Mouse (Mus musculus): ENCODE results near the gene Gp1ba.

DNA sequence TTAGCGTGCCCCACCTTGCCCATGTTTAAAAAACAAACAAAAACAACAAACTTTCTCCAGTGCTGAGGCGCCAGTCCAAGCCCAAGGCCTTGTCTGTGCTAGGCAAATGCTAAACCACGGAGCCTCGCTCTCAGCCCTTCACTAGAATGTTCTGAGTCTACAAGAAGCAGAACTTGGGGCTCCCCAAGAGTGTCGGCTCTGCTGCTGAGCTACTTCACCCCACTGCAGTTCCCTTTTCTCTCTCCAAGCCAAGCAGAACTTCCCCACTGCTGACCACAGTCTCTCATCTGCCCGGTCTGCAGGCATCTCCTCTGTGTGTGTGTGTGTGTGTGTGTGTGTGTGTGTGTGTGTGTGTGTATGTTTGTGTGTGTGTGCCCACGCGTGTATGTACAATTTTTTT is 41.0 kb downstream of the Gp1ba start:
- no peak for TF ChIP-seq POLR2A (IDR thresholded peaks at IDR 0.05; ENCODE audit: control insufficient read depth, extremely low read depth, insufficient read depth, low read length, poor library complexity)
- TF ChIP-seq CTCF (IDR thresholded peaks at IDR 0.05; ENCODE audit: borderline replicate concordance, control insufficient read depth, extremely low read depth, insufficient read depth, low read length, poor library complexity) = no peak
